Mouse (Mus musculus) cerebellum, postnatal 36 days (tissue): Measurements from ENCODE around the gene Itgb2l.

Experiments used
- DNase-seq, 2 experiments: peaks; one replicate each; pipeline ENCODE4 v3.0.0; 2021 to 2022; ENCODE audit warnings: mixed read lengths in 2 of 2

The Itgb2l gene

GRCm38 (mm10) chr16:96425044-96425443 lies 18.4 kb downstream of the Itgb2l start:
- DNase-seq: no peak

- no peak for DNase-seq
These were observed 35.4 kb downstream of the Itgb2l start for GRCm38 (mm10) chr16:96408064-96408465.

- DNase-seq: no peak
These were observed 37.1 kb downstream of the Itgb2l start for GRCm38 (mm10) chr16:96406312-96406711.

- no peak for DNase-seq
These were observed 41.1 kb downstream of the Itgb2l start for GRCm38 (mm10) chr16:96402294-96402693.

- DNase-seq: no peak
These were observed 43.4 kb downstream of the Itgb2l start for GRCm38 (mm10) chr16:96400046-96400445.

GRCm38 (mm10) chr16:96398806-96399205 lies 44.6 kb downstream of the Itgb2l start:
- DNase-seq: no peak

GRCm38 (mm10) chr16:96396013-96396650 lies 47.3 kb downstream of the Itgb2l start:
- no peak for DNase-seq

- no peak for DNase-seq
These were observed 47.9 kb downstream of the Itgb2l start for GRCm38 (mm10) chr16:96395516-96395915.

GRCm38 (mm10) chr16:96391070-96391469 lies 52.3 kb downstream of the Itgb2l start:
- no peak for DNase-seq

- DNase-seq: no peak
These were observed 54.9 kb downstream of the Itgb2l start for GRCm38 (mm10) chr16:96388481-96388880.

- DNase-seq: no peak
These were observed 55.6 kb downstream of the Itgb2l start for GRCm38 (mm10) chr16:96387685-96388371.

GRCm38 (mm10) chr16:96384741-96385140 lies 58.7 kb downstream of the Itgb2l start:
- no peak for DNase-seq

GRCm38 (mm10) chr16:96382496-96383181 lies 60.8 kb downstream of the Itgb2l start:
- DNase-seq: no peak

- DNase-seq: no peak
These were observed 62.0 kb downstream of the Itgb2l start for GRCm38 (mm10) chr16:96381435-96381834.

- no peak for DNase-seq
These were observed 65.3 kb downstream of the Itgb2l start for GRCm38 (mm10) chr16:96378111-96378510.

GRCm38 (mm10) chr16:96376342-96376741 lies 67.1 kb downstream of the Itgb2l start:
- DNase-seq: no peak

GRCm38 (mm10) chr16:96375538-96375937 lies 67.9 kb downstream of the Itgb2l start:
- DNase-seq: no peak

- DNase-seq: no peak
These were observed 70.7 kb downstream of the Itgb2l start for GRCm38 (mm10) chr16:96372752-96373118.
